Mouse (Mus musculus): ENCODE results near the gene Unc119b.
"Not testable (repeated sequence)": the region's sequence is repeated elsewhere in the genome, so short reads cannot be mapped to it uniquely, and the experiment has no call there.

Unc119b gene

GRCm38 (mm10) chr5:115158040-115158983 is 23.5 kb upstream of the Unc119b start, which contains the start of gene Mlec:
Gene Mlec, minus strand, starts transcription at chr5:115158179.
- DNase-seq (ENCODE audit: low spot score in 2 of 2): peak; percentile 97 to 98

- no peak for DNase-seq (ENCODE audit: low spot score in 2 of 2)
Measured at GRCm38 (mm10) chr5:115156933-115157589, 22.3 kb upstream of the Unc119b start.

- no peak for DNase-seq (ENCODE audit: low spot score in 2 of 2)
Measured at GRCm38 (mm10) chr5:115156401-115156800, 21.6 kb upstream of the Unc119b start.

GRCm38 (mm10) chr5:115155831-115156230 is 21.1 kb upstream of the Unc119b start:
- DNase-seq (ENCODE audit: low spot score in 2 of 2): no peak

GRCm38 (mm10) chr5:115155156-115155631 is 20.4 kb upstream of the Unc119b start:
- no peak for DNase-seq (ENCODE audit: low spot score in 2 of 2)

- DNase-seq (ENCODE audit: low spot score in 2 of 2): no peak
Measured at GRCm38 (mm10) chr5:115152132-115152956, 17.6 kb upstream of the Unc119b start.

- DNase-seq (ENCODE audit: low spot score in 2 of 2): no peak
Measured at GRCm38 (mm10) chr5:115151457-115151856, 16.7 kb upstream of the Unc119b start.

- DNase-seq (ENCODE audit: low spot score in 2 of 2): no peak
Measured at GRCm38 (mm10) chr5:115150991-115151390, 16.2 kb upstream of the Unc119b start.

GRCm38 (mm10) chr5:115149675-115150459 is 15.1 kb upstream of the Unc119b start:
- DNase-seq (ENCODE audit: low spot score in 2 of 2): no peak

- not testable (repeated sequence) for DNase-seq (ENCODE audit: low spot score in 2 of 2)
Measured at GRCm38 (mm10) chr5:115148872-115149271, 14.1 kb upstream of the Unc119b start.

GRCm38 (mm10) chr5:115148378-115148777 is 13.6 kb upstream of the Unc119b start:
- no peak for DNase-seq (ENCODE audit: low spot score in 2 of 2)

GRCm38 (mm10) chr5:115147388-115147787 is 12.6 kb upstream of the Unc119b start:
- no peak for DNase-seq (ENCODE audit: low spot score in 2 of 2)

GRCm38 (mm10) chr5:115146747-115147130 is 12.0 kb upstream of the Unc119b start:
- DNase-seq (ENCODE audit: low spot score in 2 of 2): no peak

GRCm38 (mm10) chr5:115145976-115146746 is 11.4 kb upstream of the Unc119b start:
- no peak for DNase-seq (ENCODE audit: low spot score in 2 of 2)

- DNase-seq (ENCODE audit: low spot score in 2 of 2): no peak
Measured at GRCm38 (mm10) chr5:115145253-115145968, 10.6 kb upstream of the Unc119b start.

GRCm38 (mm10) chr5:115144471-115144870 is 9.7 kb upstream of the Unc119b start:
- DNase-seq (ENCODE audit: low spot score in 2 of 2): no peak

- no peak for DNase-seq (ENCODE audit: low spot score in 2 of 2)
Measured at GRCm38 (mm10) chr5:115143552-115143951, 8.8 kb upstream of the Unc119b start.

GRCm38 (mm10) chr5:115142166-115142697 is 7.5 kb upstream of the Unc119b start:
- DNase-seq (ENCODE audit: low spot score in 2 of 2): no peak

- no peak for DNase-seq (ENCODE audit: low spot score in 2 of 2)
Measured at GRCm38 (mm10) chr5:115140726-115141125, 6.0 kb upstream of the Unc119b start.
